Mouse (Mus musculus): ENCODE results near the gene Frs3. TPM values are rescaled to one million over a fixed set of nuclear protein-coding genes. Genes with fewer than 3 reads are reported as not detected.

Frs3 gene
- polyA plus RNA-seq, 1 experiment from 2014 or later: 49.0 TPM

- no peaks in the 10 kb centered on the region for H3K9me3 ChIP-seq
- no peaks in the 10 kb centered on the region for H3K36me3 ChIP-seq (replicated peaks)
- H3K9ac ChIP-seq: no peak overlapping the region
- peak overlapping the region; percentile 91 for H3K4me2 ChIP-seq
- peak overlapping the region; percentile 56 for H3K4me3 ChIP-seq
- H3K27me3 ChIP-seq (replicated peaks): peaks cover 27% of the 10 kb centered on the region
- ATAC-seq (replicated peaks): no peak
- no peak overlapping the region for H3K27ac ChIP-seq
- H3K4me1 ChIP-seq: peaks cover 28% of the 10 kb centered on the region
- 8% methylated on average over 20 of the region's 20 CpGs for WGBS
These were observed 50.3 kb downstream of the Frs3 start for GRCm38 (mm10) chr17:47738879-47739798.

DNA sequence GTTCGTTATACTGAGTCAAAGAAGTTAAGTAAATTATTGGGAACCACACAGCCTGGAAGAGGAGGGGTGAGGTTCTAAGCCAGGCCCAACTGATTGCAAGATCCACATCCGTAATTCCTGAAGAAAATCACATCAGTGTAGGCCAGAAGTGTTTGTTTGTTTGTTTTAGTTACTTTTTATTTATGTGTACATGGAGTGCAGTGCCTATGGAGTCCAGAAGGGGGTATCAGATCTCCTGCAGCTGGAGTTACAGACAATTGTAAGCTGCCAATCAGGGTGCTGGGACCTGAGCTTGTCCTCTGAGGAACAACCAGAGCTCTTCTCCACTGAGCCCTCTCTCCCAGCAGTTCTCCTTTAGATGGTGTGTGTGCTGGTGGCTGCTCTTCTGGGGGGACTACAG lies 51.4 kb downstream of the Frs3 start:
- WGBS: 56% methylated on average over 2 of the region's 2 CpGs
- no peak for ATAC-seq (replicated peaks)

GRCm38 (mm10) chr17:47742991-47743734 lies 54.3 kb downstream of the Frs3 start:
- peaks cover 15% of the 10 kb centered on the region for H3K4me1 ChIP-seq
- peaks cover 14% of the 10 kb centered on the region for H3K27me3 ChIP-seq (replicated peaks)
- H3K4me3 ChIP-seq: no peak overlapping the region
- no peak for ATAC-seq (replicated peaks)
- 0 out of 2 replicates have a peak, but pooled peaks cover 2% of the 10 kb centered on the region for H3K9me3 ChIP-seq
- no peaks in the 10 kb centered on the region for H3K36me3 ChIP-seq (replicated peaks)
- no peak overlapping the region for H3K9ac ChIP-seq
- no peak overlapping the region for H3K27ac ChIP-seq
- no peak overlapping the region for H3K4me2 ChIP-seq
- WGBS: 56% methylated on average over 16 of the region's 16 CpGs

More for the DNA sequence above, 51.4 kb downstream of the Frs3 start:
- no peak overlapping the region for H3K4me2 ChIP-seq
- no peak overlapping the region for H3K27ac ChIP-seq
- H3K27me3 ChIP-seq (replicated peaks): peaks cover 27% of the 10 kb centered on the region
- H3K4me3 ChIP-seq: no peak overlapping the region
- H3K4me1 ChIP-seq: peaks cover 28% of the 10 kb centered on the region
- H3K9ac ChIP-seq: no peak overlapping the region
- H3K36me3 ChIP-seq (replicated peaks): no peaks in the 10 kb centered on the region
- 0 out of 2 replicates have a peak, but pooled peaks cover 2% of the 10 kb centered on the region for H3K9me3 ChIP-seq

- H3K27me3 ChIP-seq (replicated peaks): peaks cover 6% of the 10 kb centered on the region
- ATAC-seq (replicated peaks): no peak
- no peak overlapping the region for H3K27ac ChIP-seq
- 95% methylated on average over 14 of the region's 14 CpGs for WGBS
- H3K4me1 ChIP-seq: peaks cover 6% of the 10 kb centered on the region
- H3K4me2 ChIP-seq: no peak overlapping the region
- H3K36me3 ChIP-seq (replicated peaks): no peaks in the 10 kb centered on the region
- no peak overlapping the region for H3K4me3 ChIP-seq
- 0 out of 2 replicates have a peak, but pooled peaks cover 2% of the 10 kb centered on the region for H3K9me3 ChIP-seq
- H3K9ac ChIP-seq: no peak overlapping the region
These were observed 55.3 kb downstream of the Frs3 start for GRCm38 (mm10) chr17:47744086-47744485.

DNA sequence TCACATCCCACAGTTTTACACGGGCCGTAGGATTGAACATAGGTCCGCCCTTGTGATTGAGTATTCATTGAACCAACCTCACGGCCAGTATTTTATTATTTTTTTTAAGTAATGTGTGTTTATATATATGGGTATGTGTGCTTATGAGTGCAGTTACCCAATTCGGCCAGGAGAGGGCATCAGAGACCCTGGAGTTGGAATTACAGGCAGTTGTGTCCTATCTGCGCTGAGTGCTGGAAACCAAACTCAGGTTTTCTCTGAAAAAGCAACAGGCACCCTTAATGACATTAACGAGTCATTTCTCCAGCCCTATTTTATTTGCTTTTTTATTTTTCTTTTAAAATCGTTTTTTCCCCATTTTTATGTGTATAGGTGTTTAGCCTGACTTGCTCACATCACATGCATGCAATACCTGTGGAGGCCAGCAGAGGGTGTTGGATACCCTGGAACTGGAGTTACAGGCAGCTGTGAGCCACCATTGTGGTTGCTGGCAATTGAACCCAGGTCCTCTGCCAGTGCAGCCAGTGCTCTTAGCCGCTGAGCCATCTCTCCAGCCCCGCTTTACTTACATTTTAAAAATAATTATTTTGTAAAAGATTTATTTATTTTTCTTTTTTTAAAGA lies 56.0 kb downstream of the Frs3 start:
- no peak overlapping the region for H3K9ac ChIP-seq
- no peaks in the 10 kb centered on the region for H3K27me3 ChIP-seq (replicated peaks)
- no peaks in the 10 kb centered on the region for H3K4me1 ChIP-seq
- WGBS: 88% methylated on average over 10 of the region's 10 CpGs
- 0 out of 2 replicates have a peak, but pooled peaks cover 2% of the 10 kb centered on the region for H3K9me3 ChIP-seq
- H3K36me3 ChIP-seq (replicated peaks): no peaks in the 10 kb centered on the region
- no peak for ATAC-seq (replicated peaks)
- H3K4me3 ChIP-seq: no peak overlapping the region
- no peak overlapping the region for H3K27ac ChIP-seq
- no peak overlapping the region for H3K4me2 ChIP-seq

- Histone ChIP-seq H3K27me3 (replicated peaks) (no peaks in the 10 kb centered on the region), H3K4me2 (no peak overlapping the region), H3K9me3 (0 out of 2 replicates have a peak, but pooled peaks cover 2% of the 10 kb centered on the region), H3K27ac (no peak overlapping the region), H3K9ac (no peak overlapping the region), H3K36me3 (replicated peaks) (no peaks in the 10 kb centered on the region), H3K4me3 (no peak overlapping the region), H3K4me1 (no peaks in the 10 kb centered on the region)
- WGBS: 81% methylated on average over 14 of the region's 14 CpGs
- no peak for ATAC-seq (replicated peaks)
These were observed 60.1 kb downstream of the Frs3 start for GRCm38 (mm10) chr17:47748791-47749553.

- Histone ChIP-seq H3K9ac (no peak overlapping the region), H3K4me3 (no peak overlapping the region), H3K4me1 (no peaks in the 10 kb centered on the region), H3K27me3 (replicated peaks) (no peaks in the 10 kb centered on the region), H3K9me3 (0 out of 2 replicates have a peak, but pooled peaks cover 2% of the 10 kb centered on the region), H3K4me2 (no peak overlapping the region), H3K27ac (no peak overlapping the region), H3K36me3 (replicated peaks) (no peaks in the 10 kb centered on the region)
- 78% methylated on average over 3 of the region's 3 CpGs for WGBS
- no peak for ATAC-seq (replicated peaks)
These were observed 60.8 kb downstream of the Frs3 start for GRCm38 (mm10) chr17:47749626-47750025.

- no peak overlapping the region for H3K4me3 ChIP-seq
- no peaks in the 10 kb centered on the region for H3K36me3 ChIP-seq (replicated peaks)
- no peaks in the 10 kb centered on the region for H3K9me3 ChIP-seq
- no peaks in the 10 kb centered on the region for H3K4me1 ChIP-seq
- 55% methylated on average over 6 of the region's 6 CpGs for WGBS
- ATAC-seq (replicated peaks): no peak
- H3K27ac ChIP-seq: no peak overlapping the region
- no peak overlapping the region for H3K9ac ChIP-seq
- no peak overlapping the region for H3K4me2 ChIP-seq
- H3K27me3 ChIP-seq (replicated peaks): no peaks in the 10 kb centered on the region
These were observed 61.3 kb downstream of the Frs3 start for GRCm38 (mm10) chr17:47750101-47750500.

GRCm38 (mm10) chr17:47751811-47752210 lies 63.0 kb downstream of the Frs3 start:
- 79% methylated on average over 5 of the region's 5 CpGs for WGBS
- Histone ChIP-seq H3K9me3 (no peaks in the 10 kb centered on the region), H3K36me3 (replicated peaks) (no peaks in the 10 kb centered on the region), H3K4me1 (no peaks in the 10 kb centered on the region), H3K4me2 (no peak overlapping the region), H3K9ac (no peak overlapping the region), H3K27ac (no peak overlapping the region), H3K27me3 (replicated peaks) (no peaks in the 10 kb centered on the region), H3K4me3 (no peak overlapping the region)
- ATAC-seq (replicated peaks): no peak

GRCm38 (mm10) chr17:47753130-47753775 lies 64.4 kb downstream of the Frs3 start:
- no peak overlapping the region for H3K4me2 ChIP-seq
- H3K4me1 ChIP-seq: no peaks in the 10 kb centered on the region
- ATAC-seq (replicated peaks): no peak
- no peak overlapping the region for H3K9ac ChIP-seq
- H3K9me3 ChIP-seq: no peaks in the 10 kb centered on the region
- no peaks in the 10 kb centered on the region for H3K36me3 ChIP-seq (replicated peaks)
- WGBS: 87% methylated on average over 8 of the region's 8 CpGs
- H3K27ac ChIP-seq: no peak overlapping the region
- no peaks in the 10 kb centered on the region for H3K27me3 ChIP-seq (replicated peaks)
- H3K4me3 ChIP-seq: no peak overlapping the region

All from midbrain, embryonic 15.5 days (tissue).